ENCODE assay signal across 24 mouse cellular contexts in genomic region chrX:164082030-164082429, GRCm38 (mm10). TPM values are rescaled to one million over a fixed set of nuclear protein-coding genes. Genes with fewer than 3 reads are reported as not detected.
DNase-seq lines count a peak whose midpoint lies in the region; ATAC-seq and TF ChIP-seq lines count a peak whose summit lies in the region.
"Had no signal": no experiment of that assay in that cellular context is flagged by ENCODE, and none has a peak within 500 bp of the region (broad histone marks: within the 10 kb centered on the region; RNA-seq: fewer than 3 reads in every experiment).

No protein-coding gene starts in this region.

- no peak overlapping the region for H3K27ac ChIP-seq in liver, embryonic 11.5 days (ENCODE audit: low read depth, low read length)
- H3K27ac ChIP-seq in liver, embryonic 15.5 days (replicated peaks), result no peak overlapping the region
- H3K27ac ChIP-seq in thymus, adult 2 months (ENCODE audit: control insufficient read depth, insufficient read depth, low read length), result no peak overlapping the region
- H3K27ac ChIP-seq in forebrain, embryonic 15.5 days (replicated peaks), result no peak overlapping the region
- no peak overlapping the region for H3K27ac ChIP-seq in kidney, embryonic 15.5 days
- H3K27ac ChIP-seq: embryonic facial prominence, embryonic 10.5 days; forebrain, embryonic 13.5 days; gastrocnemius, adult 2 months; hindbrain, embryonic 15.5 days had no signal

- ATAC-seq in liver, embryonic 11.5 days (replicated peaks; ENCODE audit: low FRiP score), result peak; percentile 81
- peak; percentile 73; the same call in 1 of the 2 replicates for ATAC-seq in liver, embryonic 15.5 days (ENCODE audit: insufficient read depth)
- ATAC-seq in megakaryocyte-erythroid progenitor cell, adult 5-6 weeks (replicated peaks; ENCODE audit: low FRiP score, low TSS enrichment, poor library complexity, severe bottlenecking), result peak; percentile 78
- ATAC-seq in forebrain, embryonic 15.5 days (replicated peaks), result no peak
- no peak for ATAC-seq in kidney, embryonic 15.5 days (replicated peaks; ENCODE audit: low FRiP score)
- ATAC-seq: CD4-positive, CD25-positive, alpha-beta regulatory T cell, adult 4 months; forebrain, embryonic 13.5 days had no signal

- TF ChIP-seq CTCF in thymus, adult 2 months (IDR thresholded peaks at IDR 0.05; ENCODE audit: borderline replicate concordance, control insufficient read depth, extremely low read depth, insufficient read depth, low read length, poor library complexity), result no peak

- H3K27me3 ChIP-seq in liver, embryonic 11.5 days (replicated peaks; ENCODE audit: control insufficient read depth, insufficient read depth, low read length), result no peaks in the 10 kb centered on the region
- H3K27me3 ChIP-seq in liver, embryonic 15.5 days, result no peaks in the 10 kb centered on the region
- no peaks in the 10 kb centered on the region for H3K27me3 ChIP-seq in thymus, adult 2 months (ENCODE audit: control insufficient read depth, insufficient read depth, low read length)
- H3K27me3 ChIP-seq in forebrain, embryonic 15.5 days, result no peaks in the 10 kb centered on the region
- H3K27me3 ChIP-seq in kidney, embryonic 15.5 days, result peaks cover 16% of the 10 kb centered on the region; the same call in 1 of the 2 replicates
- H3K27me3 ChIP-seq: forebrain, embryonic 13.5 days; heart, embryonic 12.5 days; hindbrain, embryonic 15.5 days had no signal

- TF ChIP-seq POLR2A in thymus, adult 2 months (IDR thresholded peaks at IDR 0.05; ENCODE audit: control insufficient read depth, extremely low read depth, insufficient read depth, low read length, poor library complexity), result no peak

- H3K4me3 ChIP-seq in liver, embryonic 11.5 days (ENCODE audit: low read depth, low read length), result no peak overlapping the region
- no peak overlapping the region for H3K4me3 ChIP-seq in liver, embryonic 15.5 days (replicated peaks)
- H3K4me3 ChIP-seq in thymus, adult 2 months (ENCODE audit: control insufficient read depth, insufficient read depth, low read length), result no peak overlapping the region
- H3K4me3 ChIP-seq in forebrain, embryonic 15.5 days, result no peak overlapping the region
- no peak overlapping the region for H3K4me3 ChIP-seq in kidney, embryonic 15.5 days (replicated peaks)
- H3K4me3 ChIP-seq: embryonic facial prominence, embryonic 10.5 days; forebrain, embryonic 13.5 days; gastrocnemius, adult 2 months; heart, embryonic 12.5 days; hindbrain, embryonic 15.5 days had no signal

- H3K4me1 ChIP-seq in liver, embryonic 11.5 days (replicated peaks; ENCODE audit: control insufficient read depth, insufficient read depth, low read length), result no peaks in the 10 kb centered on the region
- peaks cover 9% of the 10 kb centered on the region for H3K4me1 ChIP-seq in liver, embryonic 15.5 days (replicated peaks)
- H3K4me1 ChIP-seq in thymus, adult 2 months (replicated peaks; ENCODE audit: control insufficient read depth, insufficient read depth, low read length), result no peaks in the 10 kb centered on the region
- H3K4me1 ChIP-seq in forebrain, embryonic 15.5 days, result no peaks in the 10 kb centered on the region
- H3K4me1 ChIP-seq in kidney, embryonic 15.5 days, result no peaks in the 10 kb centered on the region
- H3K4me1 ChIP-seq: embryonic facial prominence, embryonic 10.5 days; forebrain, embryonic 13.5 days; heart, embryonic 12.5 days; hindbrain, embryonic 15.5 days had no signal

- H3K9ac ChIP-seq in liver, embryonic 11.5 days (ENCODE audit: low read depth, low read length), result no peak overlapping the region
- no peak overlapping the region for H3K9ac ChIP-seq in liver, embryonic 15.5 days
- no peak overlapping the region for H3K9ac ChIP-seq in forebrain, embryonic 15.5 days (replicated peaks)
- H3K9ac ChIP-seq in kidney, embryonic 15.5 days, result no peak overlapping the region
- H3K9ac ChIP-seq: forebrain, embryonic 13.5 days; heart, embryonic 12.5 days; hindbrain, embryonic 15.5 days had no signal

- H3K4me2 ChIP-seq in liver, embryonic 11.5 days, result no peak overlapping the region
- H3K4me2 ChIP-seq in liver, embryonic 15.5 days, result no peak overlapping the region
- no peak overlapping the region for H3K4me2 ChIP-seq in forebrain, embryonic 15.5 days (replicated peaks)
- no peak overlapping the region for H3K4me2 ChIP-seq in kidney, embryonic 15.5 days
- H3K4me2 ChIP-seq: forebrain, embryonic 13.5 days; heart, embryonic 12.5 days; hindbrain, embryonic 15.5 days had no signal

- peak; percentile 68 for DNase-seq in MEL-GATA-1-ER (ENCODE audit: extremely low read depth, low read depth)
- DNase-seq in liver, embryonic 11.5 days (ENCODE audit: low spot score), result no peak
- no peak for DNase-seq in cerebellum, adult 9-10 months
- no peak for DNase-seq in thymus, adult 2 months
- DNase-seq: adrenal gland, adult 8-10 months; adrenal gland, postnatal 36 days; B cell, adult 2 months; cerebellum, adult 11 months; cerebellum, adult 8-10 months; cerebellum, postnatal 25 days; gastrocnemius, adult 2 months; gastrocnemius, postnatal 25 days had no signal

- no peaks in the 10 kb centered on the region for H3K9me3 ChIP-seq in liver, embryonic 11.5 days (ENCODE audit: control insufficient read depth, low read length)
- H3K9me3 ChIP-seq in liver, embryonic 15.5 days (replicated peaks), result no peaks in the 10 kb centered on the region
- no peaks in the 10 kb centered on the region for H3K9me3 ChIP-seq in forebrain, embryonic 15.5 days
- H3K9me3 ChIP-seq in kidney, embryonic 15.5 days (replicated peaks), result no peaks in the 10 kb centered on the region
- H3K9me3 ChIP-seq: embryonic facial prominence, embryonic 10.5 days; forebrain, embryonic 13.5 days; heart, embryonic 12.5 days; hindbrain, embryonic 15.5 days had no signal

- 69% methylated on average over 9 of the region's 9 CpGs for WGBS in liver, embryonic 11.5 days
- 46% methylated on average over 9 of the region's 9 CpGs for WGBS in liver, embryonic 15.5 days (ENCODE audit: insufficient replicate concordance)
- 95% methylated on average over 9 of the region's 9 CpGs for WGBS in thymus, adult 2 months
- 94% methylated on average over 9 of the region's 9 CpGs for WGBS in forebrain, embryonic 15.5 days
- 94% methylated on average over 9 of the region's 9 CpGs for WGBS in kidney, embryonic 15.5 days

- H3K36me3 ChIP-seq in liver, embryonic 11.5 days (ENCODE audit: control insufficient read depth, insufficient read depth, low read length), result no peaks in the 10 kb centered on the region
- no peaks in the 10 kb centered on the region for H3K36me3 ChIP-seq in liver, embryonic 15.5 days (replicated peaks)
- no peaks in the 10 kb centered on the region for H3K36me3 ChIP-seq in thymus, adult 2 months (ENCODE audit: control insufficient read depth, insufficient read depth, low read length)
- H3K36me3 ChIP-seq in forebrain, embryonic 15.5 days, result no peaks in the 10 kb centered on the region
- no peaks in the 10 kb centered on the region for H3K36me3 ChIP-seq in kidney, embryonic 15.5 days
- H3K36me3 ChIP-seq: embryonic facial prominence, embryonic 10.5 days; heart, embryonic 12.5 days; hindbrain, embryonic 15.5 days had no signal

RNA-seq across cellular contexts. Expression of gene Siah1b, which starts 5.7 kb away (rescaled TPM):
- polyA plus RNA-seq in liver, embryonic 11.5 days (2014; fragmentation: Nextera tagmentation; extraction: Ambion mirVana), result 24.0 and 29.4 TPM in 2 replicates
- polyA plus RNA-seq in liver, embryonic 15.5 days (2015; fragmentation: Nextera tagmentation; extraction: Ambion mirVana), result 14.3 and 15.8 TPM in 2 replicates
- total RNA-seq in megakaryocyte-erythroid progenitor cell, adult 5-6 weeks (2014; fragmentation: Nextera tagmentation), result 14.0 and 21.3 TPM in 2 replicates
- 11.4 and 19.9 TPM in 2 replicates for total RNA-seq in megakaryocyte-erythroid progenitor cell, adult 5-6 weeks (2017)
- polyA plus RNA-seq in thymus, adult 2 months (2012; rRNA removed), result 10.9 and 13.7 TPM in 2 replicates
- polyA plus RNA-seq in forebrain, embryonic 15.5 days (2015; fragmentation: Nextera tagmentation; extraction: Ambion mirVana), result 28.8 and 30.9 TPM in 2 replicates
- 30.2 and 33.7 TPM in 2 replicates for polyA plus RNA-seq in kidney, embryonic 15.5 days (2015; fragmentation: Nextera tagmentation; extraction: Ambion mirVana)

RNA-seq across cellular contexts. Expression of gene Cltrn, which starts 6.6 kb away (rescaled TPM):
- polyA plus RNA-seq in liver, embryonic 11.5 days (2014; fragmentation: Nextera tagmentation; extraction: Ambion mirVana), result 1.1 and 1.7 TPM in 2 replicates
- 0.67 and 1.2 TPM in 2 replicates for polyA plus RNA-seq in liver, embryonic 15.5 days (2015; fragmentation: Nextera tagmentation; extraction: Ambion mirVana)
- not detected in 2 replicates for total RNA-seq in megakaryocyte-erythroid progenitor cell, adult 5-6 weeks (2014; fragmentation: Nextera tagmentation)
- not detected in 2 replicates for total RNA-seq in megakaryocyte-erythroid progenitor cell, adult 5-6 weeks (2017)
- polyA plus RNA-seq in thymus, adult 2 months (2012; rRNA removed), result not detected in 2 replicates
- polyA plus RNA-seq in forebrain, embryonic 15.5 days (2015; fragmentation: Nextera tagmentation; extraction: Ambion mirVana), result 0.14 and 0.18 TPM in 2 replicates
- polyA plus RNA-seq in kidney, embryonic 15.5 days (2015; fragmentation: Nextera tagmentation; extraction: Ambion mirVana), result 77.2 and 88.6 TPM in 2 replicates
- total RNA-seq: adrenal gland, adult 8-10 months; adrenal gland, postnatal 36 days; gastrocnemius, adult 2 months; gastrocnemius, postnatal 25 days; granulocyte monocyte progenitor cell, adult 5-6 weeks; heart, adult 8-10 months; heart, postnatal 25 days had no signal
- polyA plus RNA-seq: CD4-positive, CD25-positive, alpha-beta regulatory T cell, adult 4 months; heart, embryonic 12.5 days had no signal

RNA-seq across cellular contexts. Expression of gene Car5b, which starts 54.2 kb away (rescaled TPM):
- polyA plus RNA-seq in liver, embryonic 11.5 days (2014; fragmentation: Nextera tagmentation; extraction: Ambion mirVana), result 0.32 TPM in 1 of 2 replicates, not detected in the other
- polyA plus RNA-seq in liver, embryonic 15.5 days (2015; fragmentation: Nextera tagmentation; extraction: Ambion mirVana), result 0.06 and 0.13 TPM in 2 replicates
- 0.17 TPM in 1 of 2 replicates, not detected in the other for total RNA-seq in megakaryocyte-erythroid progenitor cell, adult 5-6 weeks (2014; fragmentation: Nextera tagmentation)
- total RNA-seq in megakaryocyte-erythroid progenitor cell, adult 5-6 weeks (2017), result 0.47 and 1.4 TPM in 2 replicates
- polyA plus RNA-seq in thymus, adult 2 months (2012; rRNA removed), result 2.7 and 2.9 TPM in 2 replicates
- polyA plus RNA-seq in forebrain, embryonic 15.5 days (2015; fragmentation: Nextera tagmentation; extraction: Ambion mirVana), result 0.29 and 0.40 TPM in 2 replicates
- polyA plus RNA-seq in kidney, embryonic 15.5 days (2015; fragmentation: Nextera tagmentation; extraction: Ambion mirVana), result 1.7 and 1.9 TPM in 2 replicates
- total RNA-seq: granulocyte monocyte progenitor cell, adult 5-6 weeks had no signal

RNA-seq across cellular contexts. Expression of gene Ace2, which starts 57.1 kb away (rescaled TPM):
- not detected in 2 replicates for polyA plus RNA-seq in liver, embryonic 11.5 days (2014; fragmentation: Nextera tagmentation; extraction: Ambion mirVana)
- polyA plus RNA-seq in liver, embryonic 15.5 days (2015; fragmentation: Nextera tagmentation; extraction: Ambion mirVana), result 0.05 and 0.08 TPM in 2 replicates
- total RNA-seq in megakaryocyte-erythroid progenitor cell, adult 5-6 weeks (2014; fragmentation: Nextera tagmentation), result not detected in 2 replicates
- total RNA-seq in megakaryocyte-erythroid progenitor cell, adult 5-6 weeks (2017), result not detected in 2 replicates
- polyA plus RNA-seq in thymus, adult 2 months (2012; rRNA removed), result 0.08 TPM in 2 replicates
- polyA plus RNA-seq in forebrain, embryonic 15.5 days (2015; fragmentation: Nextera tagmentation; extraction: Ambion mirVana), result 0.06 and 0.15 TPM in 2 replicates
- 62.6 and 62.8 TPM in 2 replicates for polyA plus RNA-seq in kidney, embryonic 15.5 days (2015; fragmentation: Nextera tagmentation; extraction: Ambion mirVana)
- total RNA-seq: granulocyte monocyte progenitor cell, adult 5-6 weeks had no signal
- polyA plus RNA-seq: CD4-positive, CD25-positive, alpha-beta regulatory T cell, adult 4 months had no signal

Comparison
In these comparisons a context has a peak if more than half of its experiments do, and no peak if none do; other contexts are left out.
1. ATAC-seq: peak in liver, embryonic 11.5 days (single experiment), liver, embryonic 15.5 days (single experiment) and megakaryocyte-erythroid progenitor cell, adult 5-6 weeks (single experiment); none in forebrain, embryonic 15.5 days (single experiment) and kidney, embryonic 15.5 days (single experiment).
2. RNA of gene Cltrn, which starts 6.6 kb away (polyA plus RNA-seq): 77.2 to 88.6 TPM in kidney, embryonic 15.5 days; 1.1 to 1.7 TPM in liver, embryonic 11.5 days, 0.67 to 1.2 TPM in liver, embryonic 15.5 days, 0.14 to 0.18 TPM in forebrain, embryonic 15.5 days and not detected in thymus, adult 2 months; every median in the first group is over 10 times any median in the second.